In genomic region chr6:121067426-121068086, GRCm38 (mm10) we compare ENCODE assay signal across 11 mouse cellular contexts.
DNase-seq lines count a peak whose midpoint lies in the region; ATAC-seq and TF ChIP-seq lines count a peak whose summit lies in the region.
"Had no signal": no experiment of that assay in that cellular context is flagged by ENCODE, and none has a peak within 500 bp of the region (broad histone marks: within the 10 kb centered on the region; RNA-seq: fewer than 3 reads in every experiment).

No protein-coding gene starts in this region.

- no peak overlapping the region for H3K4me2 ChIP-seq in hindbrain, embryonic 12.5 days (replicated peaks)
- H3K4me2 ChIP-seq in embryonic facial prominence, embryonic 15.5 days (replicated peaks) = no peak overlapping the region
- H3K4me2 ChIP-seq in myocyte (ENCODE audit: low read depth) = peak overlapping the region; percentile 72
- H3K4me2 ChIP-seq: liver, embryonic 11.5 days had no signal

- no peak overlapping the region for H3ac ChIP-seq in myocyte (ENCODE audit: control insufficient read depth, insufficient read length)

- no peaks in the 10 kb centered on the region for H3K36me3 ChIP-seq in hindbrain, embryonic 10.5 days
- H3K36me3 ChIP-seq in hindbrain, embryonic 12.5 days = no peaks in the 10 kb centered on the region
- H3K36me3 ChIP-seq in embryonic facial prominence, embryonic 15.5 days = no peaks in the 10 kb centered on the region
- H3K36me3 ChIP-seq in myocyte (ENCODE audit: control insufficient read depth, insufficient read depth) = no peaks in the 10 kb centered on the region

- peaks cover 24% of the 10 kb centered on the region for H3K79me2 ChIP-seq in myocyte (ENCODE audit: control insufficient read depth, insufficient read depth)

- no peaks in the 10 kb centered on the region for H3K27me3 ChIP-seq in hindbrain, embryonic 10.5 days (ENCODE audit: insufficient read depth, poor library complexity, severe bottlenecking)
- no peaks in the 10 kb centered on the region for H3K27me3 ChIP-seq in hindbrain, embryonic 12.5 days
- H3K27me3 ChIP-seq in embryonic facial prominence, embryonic 15.5 days = no peaks in the 10 kb centered on the region
- H3K27me3 ChIP-seq in myocyte (ENCODE audit: control insufficient read depth, insufficient read depth, insufficient read length) = no peaks in the 10 kb centered on the region

- peak overlapping the region; percentile 46; the same call in 1 of the 2 replicates for H3K27ac ChIP-seq in hindbrain, embryonic 10.5 days
- no peak overlapping the region for H3K27ac ChIP-seq in hindbrain, embryonic 12.5 days
- H3K27ac ChIP-seq in embryonic facial prominence, embryonic 15.5 days (replicated peaks) = peak overlapping the region; percentile 39; the same call in 1 of the 2 replicates

- no peak for TF ChIP-seq POLR2A in myocyte (IDR thresholded peaks at IDR 0.05; ENCODE audit: insufficient read length, low read depth)

- no peaks in the 10 kb centered on the region for H3K9me3 ChIP-seq in hindbrain, embryonic 10.5 days
- no peaks in the 10 kb centered on the region for H3K9me3 ChIP-seq in hindbrain, embryonic 12.5 days (replicated peaks)
- no peaks in the 10 kb centered on the region for H3K9me3 ChIP-seq in embryonic facial prominence, embryonic 15.5 days (replicated peaks)

- WGBS in hindbrain, embryonic 10.5 days = 59% methylated on average over 11 of the region's 11 CpGs
- WGBS in hindbrain, embryonic 12.5 days = 58% methylated on average over 11 of the region's 11 CpGs
- 57% methylated on average over 11 of the region's 11 CpGs for WGBS in embryonic facial prominence, embryonic 15.5 days

- DNase-seq in hindbrain, embryonic 10.5 days (ENCODE audit: low spot score) = no peak
- peak; percentile 50 for DNase-seq in heart, postnatal 4 days
- DNase-seq in right cerebral cortex, postnatal 14 days = no peak
- no peak for DNase-seq in ovary, adult 18-20 months (ENCODE audit: low spot score)
- DNase-seq in frontal cortex, postnatal 14 days (ENCODE audit: low spot score in 2 of 2) = no peak
- DNase-seq: spleen, adult 18-20 months had no signal

- no peak overlapping the region for H3K9ac ChIP-seq in hindbrain, embryonic 12.5 days
- no peak overlapping the region for H3K9ac ChIP-seq in embryonic facial prominence, embryonic 15.5 days

- no peak for ATAC-seq in hindbrain, embryonic 12.5 days (ENCODE audit: low FRiP score)
- no peak for ATAC-seq in embryonic facial prominence, embryonic 15.5 days (ENCODE audit: insufficient number of reproducible peaks, low FRiP score, low TSS enrichment, low read depth)
- ATAC-seq: activated CD4-positive, CD25-positive, alpha-beta regulatory T cell, adult 4 months had no signal

- no peak overlapping the region for H3K4me3 ChIP-seq in hindbrain, embryonic 10.5 days
- no peak overlapping the region for H3K4me3 ChIP-seq in hindbrain, embryonic 12.5 days
- no peak overlapping the region for H3K4me3 ChIP-seq in embryonic facial prominence, embryonic 15.5 days (replicated peaks)
- no peak overlapping the region for H3K4me3 ChIP-seq in myocyte

- H3K4me1 ChIP-seq in hindbrain, embryonic 10.5 days (replicated peaks) = peaks cover 80% of the 10 kb centered on the region
- H3K4me1 ChIP-seq in hindbrain, embryonic 12.5 days = peaks cover 50% of the 10 kb centered on the region
- peaks cover 45% of the 10 kb centered on the region for H3K4me1 ChIP-seq in embryonic facial prominence, embryonic 15.5 days

TF ChIP-seq in myocyte, 11 proteins besides CTCF, POLR2A, EP300 and RAD21:
- TF ChIP-seq TCF3 (IDR thresholded peaks at IDR 0.05; ENCODE audit: insufficient read length, low read depth) (no peak), MYOG (IDR thresholded peaks at IDR 0.05; ENCODE audit: control insufficient read depth in 1 of 3, insufficient read depth in 1 of 3, insufficient read length in 2 of 3, low read depth in 2 of 3) (no peak), MYOD1 (IDR thresholded peaks at IDR 0.05; ENCODE audit: control insufficient read depth in 1 of 3, insufficient read length in 2 of 3, low read depth in 2 of 3) (no peak), E2F4 (IDR thresholded peaks at IDR 0.05; ENCODE audit: insufficient read depth) (no peak), SRF (IDR thresholded peaks at IDR 0.05; ENCODE audit: control insufficient read depth, insufficient read length, low read depth) (no peak), REST (IDR thresholded peaks at IDR 0.05; ENCODE audit: insufficient read depth, insufficient read length) (no peak), TCF12 (IDR thresholded peaks at IDR 0.05; ENCODE audit: insufficient read depth, poor library complexity, severe bottlenecking) (no peak), CEBPB (IDR thresholded peaks at IDR 0.05; ENCODE audit: insufficient read depth, poor library complexity, severe bottlenecking) (no peak), POLR2AphosphoS2 (IDR thresholded peaks at IDR 0.05; ENCODE audit: insufficient read length, low read depth) (no peak), MAX (IDR thresholded peaks at IDR 0.05; ENCODE audit: low read depth) (no peak), USF1 (IDR thresholded peaks at IDR 0.05; ENCODE audit: low read depth) (no peak)
TF ChIP-seq in myocyte: peak in this region for 0.
